Mouse (Mus musculus) yolk sac, embryonic 10.5 days (tissue): ENCODE data around the gene Nucks1.

Source experiments
- DNase-seq: peaks from one replicate; pipeline ENCODE4 v3.0.0-alpha.2; 2017; ENCODE audit warnings: low spot score

Gene Nucks1

DNA sequence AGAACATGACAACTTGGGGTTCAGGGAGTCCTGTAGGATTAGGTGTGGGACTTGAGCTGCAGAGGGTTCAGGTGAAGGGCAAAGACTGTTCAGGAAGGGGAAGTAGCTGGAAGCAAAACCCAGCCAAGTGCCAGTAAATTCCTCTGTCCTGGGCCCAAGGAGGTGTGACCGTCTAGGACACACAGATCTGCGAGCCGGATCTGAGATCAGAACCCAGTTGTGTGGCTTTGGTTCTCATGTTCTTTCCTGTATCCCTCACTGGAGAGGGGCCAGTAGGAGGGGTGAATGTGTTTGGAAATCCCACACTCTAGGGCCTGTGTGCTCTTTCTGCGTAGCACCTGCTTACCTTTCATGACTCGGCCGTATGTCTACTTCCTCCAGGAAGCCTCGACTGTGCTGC is 57.0 kb downstream of the Nucks1 start:
- no peak for DNase-seq

DNA sequence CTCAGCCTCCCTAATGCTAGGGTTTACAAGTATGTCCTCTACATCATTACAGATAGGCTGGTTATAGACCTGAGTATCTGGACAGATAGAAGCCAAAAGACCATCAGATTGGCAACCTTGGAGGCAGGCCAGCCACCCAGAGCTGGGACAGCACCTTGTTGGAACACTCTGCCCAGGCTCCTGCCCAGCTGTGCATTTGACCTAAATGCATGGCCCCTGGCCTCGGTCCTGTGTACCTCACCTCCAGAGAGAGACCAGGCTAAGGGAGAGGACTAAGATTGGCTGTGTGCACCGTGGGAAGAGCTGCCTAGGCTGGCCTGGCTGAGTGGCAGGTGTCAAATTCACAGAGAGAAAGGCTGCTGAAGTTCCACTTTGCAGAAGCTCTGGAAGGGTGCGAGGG is 58.2 kb downstream of the Nucks1 start:
- DNase-seq: no peak

DNA sequence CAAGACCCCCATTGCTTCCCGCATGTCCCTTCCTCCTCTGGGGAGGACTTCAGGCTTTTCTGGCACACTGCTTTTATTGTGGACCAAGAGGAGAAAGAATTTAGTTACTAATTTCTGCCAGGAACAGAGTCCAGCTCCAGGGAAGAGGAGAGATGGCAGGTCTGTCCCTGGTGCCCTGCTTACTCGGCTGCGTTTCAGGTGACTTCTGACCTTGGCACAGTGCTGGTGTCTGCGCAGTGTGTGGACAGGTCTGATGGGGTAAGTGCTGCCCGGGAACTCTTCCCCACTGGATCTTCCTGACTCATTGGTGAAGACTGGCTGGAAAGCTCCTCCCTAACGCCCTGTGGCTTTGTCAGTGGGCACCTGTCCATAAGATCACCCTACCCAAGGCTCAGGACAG is 58.6 kb downstream of the Nucks1 start:
- no peak for DNase-seq

DNA sequence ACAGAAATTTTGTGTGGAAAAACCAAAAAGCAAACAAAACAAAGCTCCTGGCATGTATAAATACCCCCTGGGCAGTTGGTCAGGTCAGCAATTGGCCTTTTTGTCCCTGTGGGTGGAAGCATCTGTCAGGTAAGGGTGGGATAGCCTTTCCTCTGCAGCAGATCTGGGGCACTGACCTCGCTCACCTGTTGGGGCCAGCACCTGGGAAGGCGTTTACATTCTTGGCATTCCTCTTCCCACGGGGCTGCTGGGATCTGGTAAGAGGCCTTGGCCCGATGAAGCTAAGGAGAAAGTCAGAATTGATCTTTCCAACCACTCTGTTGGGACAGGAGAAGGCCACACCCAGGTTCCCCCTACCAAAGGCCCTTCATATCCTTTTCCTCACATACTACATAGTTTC is 59.5 kb downstream of the Nucks1 start:
- peak; percentile 39 for DNase-seq

DNA sequence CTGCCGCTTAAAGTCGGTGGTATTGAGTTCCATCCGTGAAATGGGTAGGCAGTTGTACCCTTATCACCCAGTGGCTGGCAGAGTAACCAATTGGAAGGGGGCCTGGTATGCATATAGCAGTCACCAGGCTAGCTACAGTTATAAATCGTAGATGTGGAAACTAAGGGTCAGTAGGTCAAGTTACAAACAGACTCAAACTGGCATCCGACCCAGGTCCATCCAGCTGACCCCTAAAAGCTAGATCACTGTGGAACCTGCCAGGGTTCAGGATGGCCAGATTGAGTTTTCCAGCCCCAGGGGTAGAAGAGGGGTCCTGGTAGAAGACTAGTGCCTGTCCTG is 60.0 kb downstream of the Nucks1 start:
- no peak for DNase-seq

DNA sequence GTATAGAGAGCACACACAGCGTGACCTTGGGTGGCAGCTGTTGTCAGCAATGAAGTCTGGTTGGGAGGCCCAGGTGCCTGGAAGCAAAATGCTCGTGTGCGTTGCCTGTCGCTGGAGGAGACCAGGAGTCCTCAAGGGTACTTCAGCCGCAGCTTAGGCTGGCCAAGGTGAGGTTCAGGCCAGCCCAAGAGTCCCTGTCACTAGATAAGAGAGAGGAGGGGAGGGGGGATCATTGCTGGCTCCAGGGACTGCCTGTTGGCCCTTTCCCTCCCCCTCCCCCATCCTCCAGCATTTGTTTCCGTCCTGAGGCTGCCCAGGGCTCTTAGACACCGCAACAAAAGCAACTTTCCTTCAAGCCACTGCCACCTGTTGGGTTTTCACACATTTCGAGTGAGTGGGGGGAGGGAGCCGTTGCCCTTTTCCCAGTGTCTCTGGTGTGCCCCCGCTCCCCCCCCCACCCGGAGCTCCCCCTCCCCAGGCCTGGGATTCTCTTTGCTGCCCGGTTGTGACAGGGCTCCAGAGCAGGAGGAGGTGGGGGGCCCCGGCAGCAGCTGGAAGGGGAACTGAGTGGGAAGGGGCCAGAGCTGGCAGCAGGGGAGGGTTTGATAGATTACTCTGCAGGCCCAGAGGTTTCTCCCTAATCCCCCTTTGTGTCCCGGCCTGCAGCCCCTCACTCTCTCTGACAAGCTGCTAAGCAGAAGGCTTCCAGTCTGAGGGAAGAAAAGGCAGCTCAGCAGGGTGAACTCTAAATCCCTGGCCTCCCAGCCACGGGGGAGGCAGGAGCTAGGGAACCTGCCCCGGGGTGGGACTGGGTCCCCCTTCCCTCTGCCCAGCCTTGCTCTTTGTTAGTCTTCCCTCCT is 60.6 kb downstream of the Nucks1 start:
- DNase-seq: peak; percentile 44

DNA sequence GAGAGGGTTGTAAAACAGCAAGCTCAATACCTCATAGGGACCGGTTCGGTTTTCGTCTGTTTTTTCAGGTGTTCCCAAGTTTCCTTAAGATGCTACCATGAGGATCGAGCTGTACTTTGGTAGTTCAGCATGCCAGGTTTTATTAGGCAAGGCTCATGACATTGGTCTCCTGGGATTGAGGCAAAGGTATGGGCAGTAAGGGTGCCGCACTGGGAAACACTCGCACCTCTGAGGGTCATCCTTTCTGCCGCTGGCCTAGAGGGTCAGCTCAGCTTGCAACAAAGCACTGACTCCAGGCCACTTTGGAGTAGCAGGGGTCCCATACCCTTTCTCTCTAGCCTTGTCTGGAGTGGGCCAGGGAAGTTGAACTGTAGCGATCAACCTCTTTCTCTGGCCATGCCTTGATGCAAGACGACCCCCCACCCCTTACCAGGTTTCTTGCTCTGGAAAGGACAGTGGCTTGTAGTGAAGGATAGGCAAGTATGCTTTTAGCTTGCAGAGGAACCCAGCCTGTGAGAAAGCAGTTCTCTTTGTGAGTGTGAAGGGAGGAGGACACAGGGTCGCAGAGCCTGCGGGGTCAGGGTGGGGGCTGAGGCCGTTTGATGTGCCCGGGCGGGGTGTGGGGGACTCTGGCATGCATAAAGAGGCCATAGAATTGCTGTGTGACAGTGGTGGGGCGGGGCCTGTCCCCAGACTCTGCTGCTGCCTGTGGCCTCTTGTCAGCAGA is 61.6 kb downstream of the Nucks1 start:
- peak; percentile 24 for DNase-seq

DNA sequence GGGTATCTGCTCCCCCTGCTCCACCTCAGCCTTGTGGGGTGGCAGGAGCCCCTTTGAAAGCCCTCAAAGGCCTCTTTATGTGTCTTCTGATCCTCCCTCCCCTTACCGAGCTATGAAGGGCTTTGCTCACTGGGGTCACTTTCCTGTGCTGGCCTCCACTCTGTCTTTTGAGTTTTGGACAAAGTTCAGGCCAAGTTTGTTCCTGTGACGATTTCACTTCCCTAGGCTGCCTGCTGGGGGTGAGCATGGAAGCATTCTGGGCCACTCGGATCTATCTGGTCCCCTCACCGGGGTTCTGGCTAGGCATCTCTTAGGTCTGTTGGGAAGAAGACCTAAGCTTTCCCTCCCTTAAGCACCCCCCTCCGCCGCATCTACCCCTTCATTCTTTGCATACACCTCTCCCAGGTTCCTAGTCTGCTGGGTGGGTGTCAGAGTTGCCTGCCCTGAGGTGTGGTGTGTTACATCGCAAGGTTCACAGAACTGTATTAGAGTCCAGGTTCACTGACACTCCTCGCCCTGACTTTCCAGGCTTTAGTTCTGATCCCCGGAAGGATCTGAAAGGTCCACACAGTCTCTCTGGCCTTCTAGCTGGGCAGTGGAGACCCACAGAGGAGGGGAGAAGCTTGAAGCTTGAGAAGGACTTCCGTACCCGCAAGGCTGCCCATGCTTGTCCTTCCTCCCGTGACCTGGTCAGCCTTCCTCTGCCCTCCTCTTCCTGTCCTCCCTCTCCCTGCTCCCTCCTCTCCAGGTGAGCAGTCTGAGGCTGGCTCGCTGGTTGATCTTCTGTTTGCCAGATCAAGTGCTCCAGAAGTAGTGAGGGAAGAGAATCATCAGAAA is 62.4 kb downstream of the Nucks1 start:
- peak; percentile 10 for DNase-seq

DNA sequence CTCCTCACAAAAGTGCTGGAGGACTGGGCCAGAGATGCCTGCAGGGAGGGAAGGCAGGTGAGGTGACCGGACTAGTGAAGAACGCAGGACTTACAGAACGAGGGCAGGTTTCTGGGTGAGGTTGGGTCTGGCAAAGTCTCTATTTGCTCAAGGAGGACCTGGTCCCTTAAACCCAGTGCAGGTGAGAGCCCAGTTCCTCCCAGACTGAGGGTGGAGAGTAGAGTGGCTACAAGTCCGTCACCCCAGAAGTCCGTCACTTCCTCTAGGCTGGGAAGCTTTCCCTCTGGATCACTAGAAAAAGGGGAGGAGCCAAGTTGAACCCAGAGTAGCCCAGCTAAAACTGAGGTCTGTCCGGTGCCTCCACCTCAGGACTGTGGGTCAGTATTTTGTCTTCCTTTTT is 63.7 kb downstream of the Nucks1 start:
- no peak for DNase-seq

DNA sequence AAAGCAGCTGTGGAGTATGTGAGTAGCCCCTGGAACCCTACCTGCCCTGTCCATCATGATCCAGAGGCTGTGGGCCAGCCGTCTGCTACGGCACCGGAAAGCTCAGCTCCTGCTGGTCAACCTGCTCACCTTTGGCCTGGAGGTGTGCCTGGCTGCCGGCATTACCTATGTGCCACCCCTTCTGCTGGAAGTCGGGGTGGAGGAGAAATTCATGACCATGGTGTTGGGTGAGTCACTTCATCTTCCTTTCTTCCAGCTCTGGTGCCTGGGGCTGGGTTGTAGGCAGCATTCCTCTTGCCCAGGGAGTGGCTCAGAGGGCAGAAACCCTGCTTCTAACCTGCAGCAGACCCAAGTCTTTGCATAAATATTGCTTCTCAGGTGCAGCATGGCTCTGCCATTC is 66.6 kb downstream of the Nucks1 start:
- DNase-seq: no peak

DNA sequence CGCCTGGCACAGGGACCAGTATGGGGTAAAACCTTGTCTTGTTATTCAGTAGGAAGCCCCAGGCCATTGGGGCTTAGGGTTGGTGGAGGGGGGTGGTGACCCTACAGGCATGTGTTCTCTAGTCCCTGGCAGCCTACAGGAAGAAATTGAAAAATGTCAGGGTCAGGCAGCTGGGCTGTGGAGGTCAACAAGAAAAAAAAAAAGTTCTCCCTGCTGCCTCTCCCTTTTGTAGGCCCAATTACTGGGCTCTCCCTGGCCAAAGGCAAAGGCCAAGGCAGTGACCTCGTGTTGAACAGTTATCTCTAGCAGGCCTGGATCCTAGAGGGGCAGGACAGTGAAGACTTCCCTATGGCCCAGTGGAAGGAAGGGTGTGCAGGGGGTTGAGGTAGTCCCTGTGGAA is 70.1 kb downstream of the Nucks1 start:
- DNase-seq: peak; percentile 9

DNA sequence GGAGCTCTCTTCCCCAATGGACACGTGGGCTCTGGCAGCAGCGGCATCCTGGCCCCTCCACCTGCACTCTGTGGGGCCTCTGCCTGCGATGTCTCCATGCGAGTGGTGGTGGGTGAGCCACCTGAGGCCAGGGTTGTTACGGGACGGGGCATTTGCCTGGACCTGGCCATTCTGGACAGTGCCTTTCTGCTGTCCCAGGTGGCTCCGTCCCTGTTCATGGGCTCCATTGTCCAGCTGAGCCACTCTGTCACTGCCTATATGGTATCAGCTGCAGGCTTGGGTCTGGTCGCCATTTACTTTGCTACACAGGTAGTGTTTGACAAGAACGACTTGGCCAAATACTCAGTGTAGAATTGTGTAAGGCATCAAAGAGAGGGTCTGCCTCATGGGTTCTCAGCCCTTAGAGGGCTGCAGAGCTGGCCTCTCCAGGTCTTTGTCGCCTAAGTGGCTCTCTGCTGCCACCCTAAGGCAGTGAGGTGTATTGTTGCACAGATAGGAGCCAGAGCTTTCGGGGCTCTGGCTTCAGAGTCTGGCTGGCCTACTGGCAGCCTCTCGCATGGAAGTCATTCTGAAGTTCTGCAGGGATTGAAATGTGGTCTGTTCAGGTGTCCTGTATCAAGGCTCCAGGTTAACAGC is 71.2 kb downstream of the Nucks1 start:
- DNase-seq: peak; percentile 44

DNA sequence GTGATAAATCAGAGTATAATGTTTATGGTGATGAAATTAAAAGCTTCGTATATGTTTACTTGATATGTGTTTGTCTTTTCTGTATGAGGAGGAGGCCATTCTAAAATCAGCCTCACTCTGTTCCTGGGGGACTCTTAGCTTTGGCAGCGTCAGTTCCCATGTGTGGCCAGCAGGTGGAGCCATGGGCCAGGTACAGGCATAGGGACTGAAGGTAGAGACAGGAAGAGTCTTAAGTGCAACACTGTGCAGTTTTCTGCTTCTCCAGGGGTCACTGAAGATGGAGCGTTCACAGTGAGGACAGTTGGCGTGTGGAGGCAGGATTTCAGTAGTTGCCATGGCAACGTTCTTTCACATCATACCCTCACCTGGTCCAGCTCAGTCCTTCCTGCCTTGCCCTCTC is 72.6 kb downstream of the Nucks1 start:
- peak; percentile 60 for DNase-seq

DNA sequence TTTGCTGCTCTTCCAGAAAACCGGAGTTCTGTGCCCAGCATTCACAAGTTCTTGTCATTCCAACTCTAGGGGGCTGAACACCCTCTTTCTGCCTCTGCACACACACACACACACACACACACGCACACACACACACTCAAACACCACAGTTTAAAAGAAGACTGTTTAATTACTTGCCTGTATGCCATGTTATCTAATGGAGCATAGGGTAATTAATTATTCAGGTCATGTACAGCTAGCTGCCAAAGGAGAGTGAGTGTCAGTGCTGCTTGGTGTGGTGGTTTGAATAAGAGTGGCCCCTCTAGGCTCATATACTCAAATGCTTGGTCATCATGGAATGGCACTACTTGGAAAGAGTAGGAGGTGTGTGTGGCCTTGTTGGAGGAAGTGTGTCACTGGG is 73.5 kb downstream of the Nucks1 start:
- DNase-seq: no peak
